Mouse (Mus musculus): ENCODE measurements around the gene Selenot.
"Not testable (repeated sequence)": the region's sequence is repeated elsewhere in the genome, so short reads cannot be mapped to it uniquely, and the experiment has no call there.

Selenot gene

DNA sequence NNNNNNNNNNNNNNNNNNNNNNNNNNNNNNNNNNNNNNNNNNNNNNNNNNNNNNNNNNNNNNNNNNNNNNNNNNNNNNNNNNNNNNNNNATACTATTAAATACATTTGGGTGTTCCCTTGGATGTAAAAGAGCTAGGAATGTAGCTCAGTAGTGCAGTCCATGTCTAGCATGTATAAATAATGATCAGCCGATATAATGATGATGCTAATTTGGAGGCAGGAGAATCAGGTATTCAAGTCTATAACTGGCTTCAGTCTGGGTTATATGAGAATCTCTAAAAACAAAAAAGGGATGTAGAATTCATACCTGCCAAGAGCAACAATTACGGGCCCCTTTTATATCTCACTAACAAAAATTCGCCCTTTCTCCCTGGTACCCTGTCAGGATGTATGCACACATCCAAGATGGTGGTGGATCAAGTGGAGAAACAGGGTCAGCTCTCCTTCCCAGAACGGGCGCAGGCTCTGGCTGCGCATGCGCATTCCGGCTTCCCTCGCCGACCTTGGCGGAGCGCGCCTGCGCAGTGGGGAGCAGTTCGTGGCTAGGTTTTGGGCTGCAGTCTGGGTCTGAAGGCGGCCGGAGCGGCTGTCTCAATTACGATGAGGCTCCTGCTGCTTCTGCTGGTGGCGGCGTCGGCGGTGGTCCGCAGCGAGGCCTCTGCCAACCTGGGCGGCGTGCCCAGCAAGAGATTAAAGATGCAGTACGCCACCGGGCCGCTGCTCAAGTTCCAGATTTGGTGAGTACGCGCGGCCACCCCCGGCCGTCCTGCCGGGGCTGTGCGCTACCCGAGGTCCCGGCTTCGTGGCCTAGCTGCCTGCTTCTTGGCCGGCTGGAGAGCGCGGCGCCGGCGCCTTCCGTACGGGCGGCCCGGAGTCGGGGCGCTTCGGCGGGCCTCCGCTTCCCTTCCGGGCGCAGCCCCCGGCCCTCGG, at the start of gene Selenot:
Selenot (plus strand) TSS at position 500 of the 930 bp plus-strand sequence.
- peak; percentile 96 for DNase-seq (ENCODE audit: low read depth, low spot score)
- Histone ChIP-seq H3K27me3 (ENCODE audit: control insufficient read depth, insufficient read depth, low read length, poor library complexity, severe bottlenecking) (no peaks in the 10 kb centered on the region), H3K36me3 (ENCODE audit: control insufficient read depth, insufficient read depth, low read length, poor library complexity, severe bottlenecking) (no peaks in the 10 kb centered on the region)

DNA sequence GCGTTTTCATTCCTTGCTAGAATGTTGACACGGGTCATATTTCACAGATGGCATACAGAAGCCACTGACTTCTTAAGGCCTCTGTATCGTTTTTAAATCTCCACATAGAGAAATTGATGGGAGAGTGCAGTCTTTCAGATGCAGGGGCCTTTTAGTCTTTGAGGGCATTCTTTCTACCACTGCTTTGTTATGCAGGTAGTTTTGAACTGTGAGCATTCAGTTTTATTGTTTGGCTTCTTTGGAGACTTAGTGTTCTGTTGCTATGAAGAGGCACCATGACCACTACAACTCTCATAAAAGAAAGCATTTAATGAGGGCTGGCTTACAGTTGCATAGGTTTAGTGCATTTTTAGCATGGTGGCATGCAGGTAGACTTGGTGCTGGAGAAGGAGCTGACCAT, 39.9 kb upstream of the Selenot start:
- Histone ChIP-seq H3K27me3 (ENCODE audit: control insufficient read depth, insufficient read depth, low read length, poor library complexity, severe bottlenecking) (no peaks in the 10 kb centered on the region), H3K36me3 (ENCODE audit: control insufficient read depth, insufficient read depth, low read length, poor library complexity, severe bottlenecking) (peaks cover 8% of the 10 kb centered on the region; the same call in 1 of the 2 replicates)
- DNase-seq (ENCODE audit: low read depth, low spot score): no peak

DNA sequence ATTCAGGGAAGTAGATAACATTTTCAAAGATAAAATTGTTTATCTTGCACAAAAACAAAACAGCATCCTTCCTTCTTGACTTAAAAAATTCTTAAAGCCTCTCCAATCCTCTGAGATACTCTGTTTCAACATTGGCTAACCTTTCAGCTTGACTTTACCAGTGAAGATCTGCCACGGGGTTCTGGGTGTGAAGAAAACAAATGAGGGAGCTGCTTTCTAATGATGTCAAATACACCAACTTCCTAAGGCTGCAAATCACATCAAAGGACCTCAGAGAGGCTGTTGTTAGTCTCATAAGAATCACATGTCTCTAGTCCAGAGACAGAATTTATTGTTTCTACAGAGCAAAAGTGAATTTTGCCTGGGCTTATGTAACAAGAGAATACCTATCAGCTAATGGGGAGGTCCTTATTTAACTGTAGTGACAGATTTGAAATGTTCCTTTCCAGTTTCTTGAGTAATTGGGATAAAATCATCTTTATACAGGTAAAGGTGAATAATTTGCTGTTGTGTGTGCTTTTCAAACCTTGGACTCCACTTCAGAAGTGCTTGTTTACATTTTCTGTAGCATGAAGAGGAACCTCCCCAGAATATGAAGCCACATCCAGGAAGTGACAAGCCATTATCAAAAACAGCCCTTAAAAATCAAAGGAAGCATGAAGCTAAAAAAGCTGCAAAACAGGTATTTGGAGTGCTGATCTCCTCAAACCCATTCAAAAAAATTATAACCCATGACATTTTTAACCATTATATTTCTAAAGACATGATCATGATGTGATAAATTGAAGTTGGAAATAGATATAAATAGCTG, 24.2 kb upstream of the Selenot start:
- H3K36me3 ChIP-seq (ENCODE audit: control insufficient read depth, insufficient read depth, low read length, poor library complexity, severe bottlenecking): peaks cover 11% of the 10 kb centered on the region
- no peaks in the 10 kb centered on the region for H3K27me3 ChIP-seq (ENCODE audit: control insufficient read depth, insufficient read depth, low read length, poor library complexity, severe bottlenecking)
- peak; percentile 18 for DNase-seq (ENCODE audit: low read depth, low spot score)

DNA sequence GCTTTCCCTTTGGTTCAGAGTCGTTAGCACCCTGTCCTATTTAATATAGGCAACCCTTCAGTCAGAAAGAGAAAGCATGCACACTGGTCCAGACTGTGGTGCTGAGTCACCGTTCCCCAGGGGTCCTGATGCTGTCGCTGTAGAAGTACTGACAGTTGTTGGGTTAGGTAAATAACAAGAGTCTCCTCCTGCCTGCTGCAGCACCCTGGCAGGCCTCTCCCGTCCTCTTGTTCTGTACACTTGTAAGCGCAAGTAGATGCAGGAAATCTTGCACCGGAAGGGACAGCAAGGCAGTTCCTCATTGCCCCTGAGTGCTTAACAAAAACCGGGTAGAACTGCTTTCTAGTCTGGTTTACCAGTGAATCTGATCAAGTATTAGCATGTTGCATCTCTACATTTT, 19.8 kb upstream of the Selenot start:
- peaks cover 7% of the 10 kb centered on the region; the same call in 1 of the 2 replicates for H3K36me3 ChIP-seq (ENCODE audit: control insufficient read depth, insufficient read depth, low read length, poor library complexity, severe bottlenecking)
- peak; percentile 36 for DNase-seq (ENCODE audit: low read depth, low spot score)
- no peaks in the 10 kb centered on the region for H3K27me3 ChIP-seq (ENCODE audit: control insufficient read depth, insufficient read depth, low read length, poor library complexity, severe bottlenecking)

DNA sequence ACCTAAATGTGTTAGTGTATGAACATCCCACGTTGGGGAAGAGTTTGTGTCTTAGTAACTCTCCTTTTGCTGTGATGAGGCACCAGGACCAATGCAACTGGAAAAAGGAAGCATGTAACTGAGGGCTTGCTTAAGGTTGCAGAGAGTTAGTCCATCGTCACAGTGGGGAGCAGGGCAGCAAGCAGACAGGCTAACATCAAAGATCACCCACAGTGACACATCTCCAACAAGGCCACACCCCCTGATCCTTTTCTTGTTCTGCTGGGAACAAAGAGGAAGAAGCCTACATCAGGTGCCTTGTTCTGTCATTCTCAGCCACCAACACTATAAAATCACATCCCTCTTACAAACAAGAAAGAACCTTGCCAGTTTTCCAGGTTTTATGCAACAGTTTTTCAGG, 16.5 kb upstream of the Selenot start:
- Histone ChIP-seq H3K27me3 (ENCODE audit: control insufficient read depth, insufficient read depth, low read length, poor library complexity, severe bottlenecking) (no peaks in the 10 kb centered on the region), H3K36me3 (ENCODE audit: control insufficient read depth, insufficient read depth, low read length, poor library complexity, severe bottlenecking) (peaks cover 3% of the 10 kb centered on the region; the same call in 1 of the 2 replicates)
- no peak for DNase-seq (ENCODE audit: low read depth, low spot score)

DNA sequence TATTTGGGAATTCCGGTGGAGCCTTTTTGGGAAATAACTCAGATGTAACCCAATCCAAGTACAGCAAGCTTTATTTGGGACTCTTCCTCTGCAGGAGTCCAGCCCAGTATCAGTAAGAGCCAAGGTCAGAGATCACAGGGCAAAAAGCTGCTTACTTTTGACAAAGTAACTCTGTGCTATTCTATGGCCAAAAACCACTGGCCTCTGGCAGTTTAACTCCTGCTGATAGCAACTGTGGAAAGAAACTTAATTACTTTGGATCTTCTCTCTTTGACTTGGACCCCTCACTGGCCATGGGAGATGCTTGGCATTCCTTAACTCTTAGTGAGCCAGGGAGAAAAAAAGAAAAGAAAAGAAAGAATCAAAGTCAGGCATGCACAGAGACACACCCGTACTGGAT, 15.0 kb upstream of the Selenot start:
- H3K27me3 ChIP-seq (ENCODE audit: control insufficient read depth, insufficient read depth, low read length, poor library complexity, severe bottlenecking): no peaks in the 10 kb centered on the region
- no peak for DNase-seq (ENCODE audit: low read depth, low spot score)
- no peaks in the 10 kb centered on the region for H3K36me3 ChIP-seq (ENCODE audit: control insufficient read depth, insufficient read depth, low read length, poor library complexity, severe bottlenecking)

DNA sequence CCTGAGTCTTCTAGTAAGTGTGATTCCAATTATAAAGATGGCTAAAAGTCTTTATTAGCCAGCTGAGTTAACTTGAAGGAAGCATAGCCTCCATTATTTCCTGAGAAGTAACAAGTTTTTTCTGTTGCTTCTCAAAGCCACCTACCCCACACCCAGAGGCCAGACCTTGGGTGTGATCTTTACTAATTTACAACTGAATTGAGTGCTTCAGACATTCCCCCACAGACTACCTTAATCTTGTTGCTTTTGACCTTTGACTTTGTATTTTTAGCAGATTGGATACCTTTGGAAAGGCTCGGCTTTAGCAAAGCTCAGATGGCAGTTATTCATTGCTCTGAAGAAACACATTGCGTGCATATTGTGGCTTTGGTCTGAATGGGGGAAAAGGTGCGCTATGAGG, 5.6 kb upstream of the Selenot start:
- no peaks in the 10 kb centered on the region for H3K36me3 ChIP-seq (ENCODE audit: control insufficient read depth, insufficient read depth, low read length, poor library complexity, severe bottlenecking)
- no peaks in the 10 kb centered on the region for H3K27me3 ChIP-seq (ENCODE audit: control insufficient read depth, insufficient read depth, low read length, poor library complexity, severe bottlenecking)
- DNase-seq (ENCODE audit: low read depth, low spot score): no peak

DNA sequence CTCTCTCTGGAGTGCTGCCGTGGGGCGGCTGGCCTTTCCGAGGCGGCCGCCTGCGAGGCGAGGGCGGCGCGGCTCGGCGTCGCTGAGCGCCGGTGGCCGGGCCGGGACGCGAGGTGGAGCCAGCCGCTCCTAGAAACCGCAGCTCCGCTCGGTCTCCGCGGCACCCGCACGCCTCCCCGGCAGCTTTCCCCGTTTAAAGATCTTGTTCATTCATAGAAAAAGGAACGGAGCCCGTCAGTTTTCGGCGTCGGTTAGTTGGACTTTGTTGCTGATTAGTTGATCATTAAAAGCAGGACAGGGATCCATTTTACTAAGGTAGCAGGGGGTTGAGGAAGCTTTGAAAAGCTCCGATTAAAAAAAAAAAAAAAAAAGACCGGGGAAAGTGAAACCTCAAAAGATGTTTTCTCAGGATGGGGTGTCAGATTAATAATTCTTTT, 649 bp downstream of the Selenot start:
- no peak for DNase-seq (ENCODE audit: low read depth, low spot score)
- Histone ChIP-seq H3K36me3 (ENCODE audit: control insufficient read depth, insufficient read depth, low read length, poor library complexity, severe bottlenecking) (no peaks in the 10 kb centered on the region), H3K27me3 (ENCODE audit: control insufficient read depth, insufficient read depth, low read length, poor library complexity, severe bottlenecking) (no peaks in the 10 kb centered on the region)

DNA sequence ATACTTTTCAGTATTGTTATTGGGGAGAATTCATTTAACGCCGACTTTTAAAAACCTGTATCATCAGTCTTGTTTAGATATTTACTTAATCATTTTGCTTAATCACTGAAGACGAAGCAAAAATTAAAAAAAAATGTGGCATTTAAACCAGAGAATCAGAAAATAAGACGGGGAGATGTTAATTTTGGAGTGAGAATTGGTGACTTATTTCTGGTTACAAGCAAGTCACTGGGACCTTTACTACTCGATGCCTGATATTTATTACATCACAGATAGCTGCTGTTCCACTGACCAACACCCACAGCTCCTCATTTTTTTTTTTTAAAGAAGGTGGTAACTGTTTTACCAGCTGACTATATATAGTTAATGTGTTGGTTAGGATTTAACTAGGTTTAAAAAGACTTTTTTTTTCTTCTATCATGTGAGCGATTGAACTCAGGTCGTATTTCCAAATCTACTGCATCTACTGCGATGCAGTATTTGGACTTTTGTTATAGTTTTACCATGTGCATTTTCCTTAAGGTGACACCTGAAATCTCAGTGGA, 1.1 kb downstream of the Selenot start:
- no peak for DNase-seq (ENCODE audit: low read depth, low spot score)
- no peaks in the 10 kb centered on the region for H3K36me3 ChIP-seq (ENCODE audit: control insufficient read depth, insufficient read depth, low read length, poor library complexity, severe bottlenecking)
- no peaks in the 10 kb centered on the region for H3K27me3 ChIP-seq (ENCODE audit: control insufficient read depth, insufficient read depth, low read length, poor library complexity, severe bottlenecking)

DNA sequence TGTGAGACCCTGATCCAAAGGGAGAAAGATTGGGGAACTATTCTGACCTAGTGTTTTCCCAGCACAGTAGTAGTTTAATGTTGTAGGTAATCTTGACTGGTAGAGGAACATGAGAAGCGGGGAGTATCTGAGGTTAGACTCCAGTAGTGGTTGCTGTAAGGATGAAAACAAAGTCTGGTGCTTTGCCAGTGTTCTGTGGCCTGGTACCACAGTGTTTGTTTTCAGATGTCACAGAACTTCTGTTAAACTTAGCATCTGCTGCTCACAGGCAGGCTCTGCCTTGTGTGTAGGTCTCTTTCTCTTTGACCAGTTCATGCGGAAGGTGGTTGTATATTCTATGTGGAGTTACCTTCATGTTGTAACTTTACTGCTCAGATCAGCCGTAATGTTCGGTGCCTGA, 5.1 kb downstream of the Selenot start:
- no peak for DNase-seq (ENCODE audit: low read depth, low spot score)
- Histone ChIP-seq H3K36me3 (ENCODE audit: control insufficient read depth, insufficient read depth, low read length, poor library complexity, severe bottlenecking) (no peaks in the 10 kb centered on the region), H3K27me3 (ENCODE audit: control insufficient read depth, insufficient read depth, low read length, poor library complexity, severe bottlenecking) (no peaks in the 10 kb centered on the region)

DNA sequence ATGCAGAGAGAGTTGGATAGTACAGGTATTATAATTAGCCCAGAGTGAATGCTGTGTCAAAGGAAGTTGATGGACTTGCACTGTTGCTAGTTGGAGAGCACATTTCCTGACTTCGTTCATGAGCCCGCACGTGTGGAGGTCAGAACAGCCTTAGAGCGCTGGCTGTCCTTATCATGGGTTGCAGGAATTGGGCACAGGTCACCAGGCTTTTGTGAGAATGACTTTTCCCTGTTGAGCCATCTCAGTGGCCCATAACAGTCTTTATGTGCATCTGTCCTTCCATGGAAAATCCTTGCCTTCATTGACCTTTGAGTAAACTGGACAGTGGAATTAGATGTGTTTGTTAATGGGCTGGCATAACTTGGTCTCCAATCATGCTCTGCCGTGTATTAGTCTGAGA, 5.9 kb downstream of the Selenot start:
- H3K36me3 ChIP-seq (ENCODE audit: control insufficient read depth, insufficient read depth, low read length, poor library complexity, severe bottlenecking): no peaks in the 10 kb centered on the region
- DNase-seq (ENCODE audit: low read depth, low spot score): no peak
- no peaks in the 10 kb centered on the region for H3K27me3 ChIP-seq (ENCODE audit: control insufficient read depth, insufficient read depth, low read length, poor library complexity, severe bottlenecking)

DNA sequence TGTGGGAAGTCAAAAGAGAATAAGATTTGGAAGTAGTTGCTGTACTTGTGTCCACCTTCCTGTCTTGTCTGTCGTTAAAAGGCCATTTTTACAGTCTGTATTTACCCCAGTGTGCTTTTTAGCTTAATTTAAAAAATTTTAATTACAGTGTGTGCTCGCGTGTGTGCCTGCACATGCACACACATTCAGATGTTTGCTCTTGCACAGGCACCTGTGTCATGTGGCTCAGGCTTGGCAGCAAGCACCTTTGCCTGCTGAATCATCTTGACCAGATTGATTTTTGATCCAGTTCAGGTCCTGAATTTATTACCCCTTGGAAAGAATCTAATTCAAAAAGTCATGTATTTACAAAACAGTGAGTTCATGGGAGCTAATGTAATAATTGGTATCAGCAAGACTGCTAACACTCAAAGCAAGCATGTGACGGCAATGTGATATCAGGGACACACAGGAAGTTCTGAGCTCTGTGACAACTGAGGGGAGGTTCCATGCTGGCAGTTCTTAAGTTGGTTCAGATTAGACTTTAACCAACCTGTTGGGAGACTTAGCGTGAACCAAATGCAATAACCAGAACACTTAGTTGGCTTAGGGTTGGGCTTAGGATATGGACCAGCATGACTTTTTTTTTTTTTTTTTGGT, 6.5 kb downstream of the Selenot start:
- peak; percentile 50 for DNase-seq (ENCODE audit: low read depth, low spot score)
- Histone ChIP-seq H3K36me3 (ENCODE audit: control insufficient read depth, insufficient read depth, low read length, poor library complexity, severe bottlenecking) (no peaks in the 10 kb centered on the region), H3K27me3 (ENCODE audit: control insufficient read depth, insufficient read depth, low read length, poor library complexity, severe bottlenecking) (no peaks in the 10 kb centered on the region)

DNA sequence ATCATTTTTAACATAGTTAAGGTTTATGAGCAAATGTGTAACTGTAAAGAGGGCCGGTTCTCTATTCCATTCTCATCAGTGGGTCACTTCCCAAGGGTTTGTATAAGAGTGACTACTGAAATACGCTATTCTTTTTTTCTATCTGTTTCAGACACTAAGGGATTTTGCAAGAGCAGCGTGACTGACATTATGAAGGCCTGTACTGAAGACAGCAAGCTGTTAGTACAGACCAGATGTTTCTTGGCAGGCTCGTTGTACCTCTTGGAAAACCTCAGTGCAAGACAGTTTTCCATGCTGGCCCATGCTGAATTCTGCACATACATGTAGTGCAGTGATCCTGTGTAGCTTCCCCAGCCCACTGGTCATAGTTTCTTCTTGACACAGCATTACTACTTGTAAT, 14.1 kb downstream of the Selenot start:
- not testable (repeated sequence) for H3K36me3 ChIP-seq (ENCODE audit: control insufficient read depth, insufficient read depth, low read length, poor library complexity, severe bottlenecking); DNase-seq (ENCODE audit: low read depth, low spot score); H3K27me3 ChIP-seq (ENCODE audit: control insufficient read depth, insufficient read depth, low read length, poor library complexity, severe bottlenecking)

DNA sequence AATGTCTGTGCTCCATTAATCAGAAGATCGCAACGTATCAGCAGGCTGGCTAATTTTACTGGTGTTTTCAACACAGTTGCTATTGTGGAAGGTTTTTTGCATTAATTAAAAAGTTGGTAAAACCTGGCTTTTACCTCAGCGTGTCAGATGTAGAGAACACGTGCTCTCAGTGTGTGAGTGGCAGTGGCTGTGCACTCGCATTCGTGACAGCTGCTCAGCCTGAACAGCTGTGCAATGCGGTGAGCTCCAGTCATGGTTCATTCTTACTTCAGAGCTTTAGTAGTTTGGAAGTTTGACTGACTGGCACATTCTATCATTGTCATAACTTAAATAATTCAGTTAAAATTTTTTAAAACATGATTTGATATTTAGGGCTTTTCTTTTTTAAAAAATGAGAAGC, 16.2 kb downstream of the Selenot start:
- H3K36me3 ChIP-seq (ENCODE audit: control insufficient read depth, insufficient read depth, low read length, poor library complexity, severe bottlenecking); DNase-seq (ENCODE audit: low read depth, low spot score): not testable (repeated sequence)

More for the DNA sequence above, 16.2 kb downstream of the Selenot start:
- not testable (repeated sequence) for H3K27me3 ChIP-seq (ENCODE audit: control insufficient read depth, insufficient read depth, low read length, poor library complexity, severe bottlenecking)
